Mouse (Mus musculus): ENCODE measurements around the gene Cbwd1.
A peak's percentile ranks its signal among the peaks of the same experiment; 100 is the strongest.

The Cbwd1 gene

GRCm38 (mm10) chr19:24961172-24961962 is at the start of gene Cbwd1:
TSS of gene Cbwd1 (minus strand) at chr19:24961610.
- peak; percentile 97 for DNase-seq

DNA sequence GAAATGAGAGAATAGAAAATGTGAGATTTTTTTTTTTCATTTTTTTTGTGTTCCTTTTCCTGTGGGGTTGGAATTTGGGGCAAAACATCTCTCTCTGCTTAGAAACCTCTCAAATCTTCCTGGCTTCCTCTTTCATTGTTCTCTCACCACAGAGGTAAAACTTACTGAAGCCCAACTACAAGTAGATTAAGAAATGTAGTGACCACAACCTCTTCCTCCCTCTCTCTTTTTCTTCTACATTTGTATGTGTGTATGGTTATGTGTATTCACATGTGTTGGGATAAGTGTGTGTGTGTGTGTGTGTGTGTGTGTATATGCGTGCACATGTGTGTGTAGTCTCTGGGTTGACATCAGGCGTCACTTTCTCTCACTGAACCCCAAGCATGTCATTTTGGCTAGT is 47.1 kb upstream of the Cbwd1 start:
- no peak for DNase-seq

- DNase-seq = no peak
Measured at GRCm38 (mm10) chr19:25006686-25007085, 45.3 kb upstream of the Cbwd1 start.

- no peak for DNase-seq
Measured at GRCm38 (mm10) chr19:25003810-25004209, 42.4 kb upstream of the Cbwd1 start.

- DNase-seq = no peak
Measured at GRCm38 (mm10) chr19:25002828-25003227, 41.4 kb upstream of the Cbwd1 start.

GRCm38 (mm10) chr19:25002032-25002431 is 40.6 kb upstream of the Cbwd1 start:
- DNase-seq = no peak

- no peak for DNase-seq
Measured at GRCm38 (mm10) chr19:25000153-25000552, 38.7 kb upstream of the Cbwd1 start.

DNA sequence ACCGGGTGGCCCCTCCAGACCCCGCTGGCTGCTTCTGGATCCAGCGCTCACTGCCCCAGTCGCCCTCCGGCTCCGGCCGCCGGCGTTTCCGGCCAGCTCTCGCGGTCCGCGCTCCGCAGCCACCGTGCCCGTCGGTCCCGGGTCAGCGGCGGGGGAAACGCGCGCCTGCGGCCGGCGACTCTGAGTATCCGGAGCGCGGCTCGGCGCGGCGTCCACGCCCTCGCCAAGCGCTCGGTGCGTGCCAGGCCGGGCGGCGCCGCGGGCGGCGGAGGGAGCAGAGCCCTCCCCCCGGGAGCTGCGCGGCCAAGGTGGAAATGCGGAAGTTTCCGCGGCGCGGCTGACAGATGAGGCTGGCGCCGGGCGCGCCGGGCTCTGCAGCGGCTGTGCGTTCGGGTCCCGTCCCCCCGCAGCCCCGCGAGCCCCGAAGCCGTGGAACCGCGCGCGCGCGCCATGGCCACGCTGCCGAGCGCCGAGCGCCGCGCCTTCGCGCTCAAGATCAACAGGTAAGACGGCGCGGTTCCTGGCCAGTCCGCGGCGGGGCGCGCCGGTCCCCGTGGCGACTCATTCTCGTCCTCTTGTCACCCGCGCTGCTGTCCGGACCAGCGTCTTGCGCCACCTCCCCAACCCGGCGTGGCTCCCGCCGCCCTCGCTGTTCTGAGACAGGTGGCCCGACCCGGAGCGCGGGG is 37.9 kb upstream of the Cbwd1 start, which contains the start of gene Dock8:
Dock8 (plus strand) TSS at position 334 of the 686 bp plus-strand sequence.
- no peak for DNase-seq

DNA sequence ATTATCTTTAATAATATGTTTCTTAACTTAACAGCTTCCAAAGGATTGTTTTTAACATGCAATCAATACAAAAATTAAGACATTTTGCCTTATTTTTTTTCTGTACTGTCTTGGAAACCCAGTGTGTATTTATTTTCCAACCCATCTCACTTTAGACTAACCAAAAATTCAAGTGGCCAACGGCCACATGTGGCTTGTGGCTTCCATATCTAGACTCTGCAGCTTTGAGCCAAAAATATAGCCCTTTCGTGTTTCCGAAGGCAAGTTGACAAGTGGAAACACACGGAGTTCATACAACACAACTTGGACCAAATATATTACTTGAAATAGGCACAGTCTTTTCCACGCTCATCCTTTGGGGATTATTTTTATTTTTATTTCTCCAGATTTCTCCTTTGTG is 37.2 kb upstream of the Cbwd1 start:
- no peak for DNase-seq

DNA sequence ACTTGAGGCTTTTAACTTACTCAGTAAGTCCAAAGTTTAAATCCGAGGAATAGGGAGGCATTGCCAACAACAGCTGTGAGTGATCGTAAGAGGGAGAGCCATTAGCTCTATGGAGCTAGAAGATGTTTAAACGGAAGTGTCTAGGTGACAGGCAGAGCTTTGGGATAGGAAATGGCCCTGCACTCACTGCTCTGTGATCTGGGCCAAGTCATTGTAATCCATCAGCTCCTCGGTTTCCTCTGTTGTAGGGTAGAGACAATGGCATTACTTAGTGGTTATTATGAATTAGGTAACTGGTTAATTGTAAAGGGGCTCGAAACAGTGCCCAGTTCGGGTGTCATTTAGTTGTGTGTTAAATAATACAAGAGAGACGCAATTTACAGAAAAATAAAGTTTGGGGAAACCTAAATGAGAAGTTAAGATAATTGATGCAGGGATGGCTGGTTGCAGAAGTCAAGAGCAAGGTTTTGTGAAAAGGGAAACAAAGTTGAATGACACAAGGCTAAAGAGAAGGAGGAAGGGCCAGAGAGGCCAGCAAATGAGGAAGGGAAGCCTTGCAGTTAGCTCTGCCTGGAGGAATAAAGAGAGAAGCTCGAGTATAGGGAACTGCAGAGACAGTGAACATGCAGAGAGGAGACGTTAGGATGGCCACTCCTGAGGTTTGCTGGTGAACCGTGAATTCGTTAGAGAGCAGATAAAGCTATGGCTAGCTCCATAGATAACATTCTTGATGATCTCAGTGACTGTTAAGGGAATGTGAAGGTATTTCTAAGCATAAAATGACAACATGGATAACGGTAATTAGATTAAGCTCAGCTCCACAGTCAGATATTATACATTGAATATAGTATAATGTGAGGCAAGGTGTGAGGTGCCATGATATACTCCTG is 35.6 kb upstream of the Cbwd1 start:
- no peak for DNase-seq

DNA sequence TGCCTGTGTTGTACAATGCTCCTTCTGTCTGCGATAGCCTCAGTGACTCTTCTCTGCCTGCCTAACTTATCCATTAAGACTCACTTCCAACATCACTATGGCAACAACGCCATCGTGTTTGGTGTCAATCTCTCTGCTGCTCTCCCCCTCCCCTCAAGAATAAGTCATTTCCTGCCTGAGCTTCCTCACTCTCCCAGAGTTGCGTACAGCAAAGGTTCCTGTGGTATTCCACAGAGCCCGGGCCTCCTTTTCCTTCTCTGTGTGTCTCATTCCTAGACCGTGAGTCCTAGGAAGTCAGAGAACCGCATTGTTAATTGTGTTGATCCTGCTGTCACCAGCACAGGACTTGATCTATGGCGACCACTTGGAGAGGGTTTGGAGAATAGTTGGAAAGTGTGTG is 33.5 kb upstream of the Cbwd1 start:
- DNase-seq = no peak

DNA sequence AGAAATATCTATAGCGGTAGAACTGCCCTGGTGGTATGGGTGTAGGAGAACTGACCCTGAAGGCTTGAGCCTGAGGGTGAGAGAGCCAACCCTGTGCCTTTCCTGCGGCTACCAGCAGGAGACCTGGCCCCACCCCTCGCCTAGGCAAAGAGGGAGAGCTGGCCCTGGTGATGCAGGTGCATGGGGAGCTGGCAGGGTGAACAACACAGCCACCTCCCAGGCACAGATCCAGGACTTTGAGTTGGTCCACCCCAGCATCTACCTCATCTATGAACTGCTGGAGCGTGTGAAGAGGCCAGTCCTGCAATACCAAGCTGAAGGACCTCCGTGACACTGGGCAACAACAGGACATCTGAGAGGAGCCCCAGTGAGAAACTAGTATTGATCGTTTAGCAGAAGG is 32.1 kb upstream of the Cbwd1 start:
- no peak for DNase-seq

- DNase-seq = no peak
Measured at GRCm38 (mm10) chr19:24990138-24990822, 28.9 kb upstream of the Cbwd1 start.

- no peak for DNase-seq
Measured at GRCm38 (mm10) chr19:24988831-24989230, 27.4 kb upstream of the Cbwd1 start.

GRCm38 (mm10) chr19:24987355-24987754 is 25.9 kb upstream of the Cbwd1 start:
- no peak for DNase-seq

DNA sequence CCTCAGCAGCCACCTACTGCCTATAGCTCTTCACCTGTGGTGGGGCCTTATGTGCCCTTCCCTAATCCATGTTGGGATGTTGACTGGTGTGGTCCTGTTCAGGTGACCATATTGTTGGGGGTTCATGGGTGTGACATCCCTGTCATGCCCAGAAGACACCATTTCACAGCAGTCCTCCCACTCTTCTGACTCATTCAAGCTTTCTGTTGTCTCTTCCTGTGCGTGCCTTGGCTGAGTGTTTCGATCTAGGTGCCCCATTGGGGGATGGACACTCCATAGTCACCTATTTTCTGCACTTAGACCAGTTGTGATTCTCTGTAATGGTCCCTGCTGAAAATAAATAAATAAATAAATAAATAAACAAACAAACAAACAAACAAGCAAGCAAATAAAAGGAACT is 23.6 kb upstream of the Cbwd1 start:
- no peak for DNase-seq

- no peak for DNase-seq
Measured at GRCm38 (mm10) chr19:24983857-24984498, 22.6 kb upstream of the Cbwd1 start.

GRCm38 (mm10) chr19:24983050-24983449 is 21.6 kb upstream of the Cbwd1 start:
- DNase-seq = no peak

DNA sequence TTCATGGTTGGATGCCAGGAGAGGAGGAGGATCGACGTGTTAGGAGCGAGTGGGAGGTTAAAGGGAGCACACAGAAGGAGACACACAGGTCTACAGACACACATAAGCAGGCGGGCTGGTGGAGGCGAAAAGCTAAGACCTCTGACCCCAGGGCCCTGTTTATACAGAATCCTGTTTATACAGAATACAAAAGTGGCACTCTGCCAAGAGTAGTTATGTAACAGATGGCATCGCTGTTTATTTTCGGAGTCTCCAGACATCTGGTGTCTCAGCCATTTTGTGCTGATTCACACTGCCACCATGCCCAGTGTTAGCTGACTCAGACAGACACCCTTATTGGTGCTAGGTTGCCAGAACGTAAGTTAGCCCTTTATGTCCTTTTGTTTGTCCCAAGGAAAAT is 19.9 kb upstream of the Cbwd1 start:
- peak; percentile 72 for DNase-seq

DNA sequence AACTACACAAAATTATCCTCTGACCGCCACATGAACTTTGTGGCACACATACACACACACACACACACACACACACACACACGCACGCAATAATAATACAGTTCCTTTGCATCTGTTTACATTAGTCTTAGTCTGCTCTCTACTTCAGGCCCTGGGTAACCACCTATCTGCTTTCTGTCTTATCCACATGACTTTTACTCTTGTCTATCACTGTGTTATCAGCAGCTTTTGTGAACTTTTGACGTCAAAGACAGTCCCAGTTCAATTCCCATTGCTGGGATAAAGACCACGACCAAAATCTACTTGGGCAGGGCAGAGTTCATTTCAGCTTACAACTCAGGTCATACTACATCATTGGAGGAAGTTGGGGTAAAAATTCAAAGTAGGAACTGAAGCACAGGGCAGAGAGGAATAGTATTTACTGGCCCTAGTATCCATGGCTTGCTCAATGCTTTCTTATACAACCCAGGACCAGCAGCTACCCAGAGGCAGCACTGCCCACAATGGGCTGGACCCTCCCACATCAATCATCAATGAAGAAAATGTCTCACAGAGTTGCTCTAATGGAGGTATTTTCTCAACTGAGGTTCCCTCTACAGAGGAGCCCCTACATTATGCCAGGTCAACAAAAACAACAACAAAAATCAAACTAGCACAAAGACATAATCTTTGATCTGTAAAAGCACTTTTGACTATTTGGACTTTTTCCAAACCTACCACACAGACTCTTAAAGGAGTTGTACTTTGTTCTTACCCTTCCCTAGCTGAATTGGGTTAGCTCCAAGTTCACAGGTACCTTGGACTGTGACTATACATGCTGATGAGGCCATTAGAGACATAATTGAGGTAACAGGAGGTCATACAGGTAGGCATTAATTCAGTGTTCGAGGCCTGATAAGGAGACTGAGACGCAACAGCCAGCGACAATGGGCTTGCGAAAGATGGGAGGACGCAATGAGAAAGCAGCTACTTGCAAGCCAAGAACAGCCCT is 17.7 kb upstream of the Cbwd1 start:
- DNase-seq = no peak

- DNase-seq = no peak
Measured at GRCm38 (mm10) chr19:24977991-24978390, 16.6 kb upstream of the Cbwd1 start.
